Mouse (Mus musculus) ES-Bruce4 (cell line): ENCODE measurements around the gene Csrnp1. TPM values are rescaled to one million over a fixed set of nuclear protein-coding genes. Genes with fewer than 3 reads are reported as not detected.

Experiments
- H3K27ac ChIP-seq: 2 replicates; pipeline ENCODE4 v1.5.1; 2012; ENCODE audit warnings: low read length, inconsistent platforms; ENCODE audit not compliant: insufficient read depth
- H3K27me3 ChIP-seq: 2 replicates; pipeline ENCODE4 v1.6.1; 2012; ENCODE audit warnings: mild to moderate bottlenecking, low read length, inconsistent platforms; ENCODE audit not compliant: control insufficient read depth, poor library complexity, insufficient read depth, severe bottlenecking
- H3K36me3 ChIP-seq: 2 replicates; pipeline ENCODE4 v1.6.1; 2012; ENCODE audit warnings: inconsistent platforms, mild to moderate bottlenecking, low read length, moderate library complexity; ENCODE audit not compliant: control insufficient read depth, poor library complexity, insufficient read depth, severe bottlenecking
- H3K4me1 ChIP-seq: one replicate; pipeline ENCODE4 v1.8.1; 2011; ENCODE audit warnings: low read length; ENCODE audit not compliant: control insufficient read depth, insufficient read depth
- H3K4me3 ChIP-seq: 2 replicates; pipeline ENCODE4 v1.5.1; 2011; ENCODE audit warnings: low read depth, mild to moderate bottlenecking, low read length
- H3K9ac ChIP-seq: 2 replicates; pipeline ENCODE4 v1.6.1; 2012; ENCODE audit warnings: low read depth, mild to moderate bottlenecking, inconsistent platforms; ENCODE audit not compliant: poor library complexity, severe bottlenecking
- H3K9me3 ChIP-seq: replicated peaks from 2 replicates; pipeline ENCODE4 v1.6.1; 2012; ENCODE audit warnings: mild to moderate bottlenecking, low read length, inconsistent platforms; ENCODE audit not compliant: control insufficient read depth, poor library complexity, insufficient read depth, severe bottlenecking
- CTCF ChIP-seq: IDR thresholded peaks from one replicate; pipeline ENCODE4 v1.8.1; 2011; ENCODE audit warnings: low read depth, low read length
- EP300 ChIP-seq: IDR thresholded peaks from 2 replicates; pipeline ENCODE4 v1.6.1; 2011; ENCODE audit warnings: low read depth, low read length; ENCODE audit not compliant: insufficient read depth
- POLR2A ChIP-seq: IDR thresholded peaks from one replicate; pipeline ENCODE4 v1.8.1; 2011; ENCODE audit warnings: low read length; ENCODE audit not compliant: insufficient read depth
- polyA plus RNA-seq: library from polyadenylated mRNA; stranded (reverse); fragments of >200 nt; gene quantifications from 2 replicates; pipeline ENCODE4 v1.2.4, GENCODE M21; 2011; ENCODE audit warnings: low read depth; ENCODE audit not compliant: missing spikeins, insufficient read depth, insufficient read length

The Csrnp1 gene
- polyA plus RNA-seq, 1 experiment: 28.4 TPM

DNA sequence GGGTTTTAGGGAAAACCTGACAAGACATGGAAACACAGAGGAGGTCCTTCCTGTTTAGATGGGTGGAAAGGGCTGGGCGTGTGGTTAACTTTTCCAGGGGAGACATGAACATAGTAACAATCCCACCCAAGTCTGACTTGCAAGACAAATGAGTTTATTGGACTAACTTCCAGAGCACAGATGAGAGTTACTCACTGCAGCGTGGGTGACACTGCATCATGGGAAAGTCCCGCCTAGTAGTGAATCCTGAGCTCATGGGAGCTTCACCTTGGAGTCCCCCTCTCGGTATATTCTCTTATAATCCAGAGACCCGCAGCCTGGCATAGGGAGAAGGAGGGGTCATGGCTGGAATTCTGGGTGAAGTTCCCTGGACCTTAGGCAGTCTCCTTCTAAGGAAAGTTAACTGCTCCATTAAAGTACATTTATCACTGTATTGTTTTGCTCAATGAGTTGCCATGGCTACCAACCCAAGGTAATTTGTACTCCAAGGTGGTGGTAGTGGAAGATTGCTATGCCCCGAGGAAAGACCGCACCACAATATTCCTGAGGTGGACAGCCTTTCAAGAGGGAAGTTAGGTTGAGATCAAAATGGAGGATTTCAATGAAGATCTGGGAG, 24.9 kb upstream of the Csrnp1 start:
- no peaks in the 10 kb centered on the region for H3K9me3 ChIP-seq
- no peak overlapping the region for H3K27ac ChIP-seq
- no peak for TF ChIP-seq EP300
- TF ChIP-seq POLR2A: no peak
- TF ChIP-seq CTCF: no peak
- no peaks in the 10 kb centered on the region for H3K36me3 ChIP-seq
- no peak overlapping the region for H3K9ac ChIP-seq
- no peaks in the 10 kb centered on the region for H3K27me3 ChIP-seq
- peaks cover 4% of the 10 kb centered on the region for H3K4me1 ChIP-seq
- no peak overlapping the region for H3K4me3 ChIP-seq

DNA sequence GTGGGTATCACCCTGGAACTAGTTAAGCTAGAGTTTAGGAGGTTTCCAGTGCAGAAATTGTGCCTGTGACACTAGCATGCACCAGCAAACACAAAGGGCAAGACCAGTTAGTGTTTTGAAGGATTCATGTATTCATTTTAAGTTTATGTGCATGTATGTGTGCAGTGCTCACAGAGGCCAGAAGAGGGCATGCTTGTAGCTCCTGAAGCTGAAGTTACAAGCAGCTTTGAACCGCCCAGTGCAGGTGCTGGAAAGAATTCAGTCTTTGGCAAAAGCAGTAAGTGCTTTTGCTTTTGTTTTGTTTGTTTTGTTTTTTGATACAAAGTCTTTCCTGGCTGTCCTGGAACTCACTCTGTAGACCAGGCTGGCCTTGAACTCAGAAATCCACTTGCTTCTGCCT, 23.4 kb upstream of the Csrnp1 start:
- H3K27ac ChIP-seq: no peak overlapping the region
- H3K4me1 ChIP-seq: peaks cover 7% of the 10 kb centered on the region
- H3K9ac ChIP-seq: no peak overlapping the region
- TF ChIP-seq CTCF: no peak
- TF ChIP-seq EP300: no peak
- no peak for TF ChIP-seq POLR2A
- no peaks in the 10 kb centered on the region for H3K36me3 ChIP-seq
- no peaks in the 10 kb centered on the region for H3K27me3 ChIP-seq
- no peaks in the 10 kb centered on the region for H3K9me3 ChIP-seq
- H3K4me3 ChIP-seq: no peak overlapping the region

DNA sequence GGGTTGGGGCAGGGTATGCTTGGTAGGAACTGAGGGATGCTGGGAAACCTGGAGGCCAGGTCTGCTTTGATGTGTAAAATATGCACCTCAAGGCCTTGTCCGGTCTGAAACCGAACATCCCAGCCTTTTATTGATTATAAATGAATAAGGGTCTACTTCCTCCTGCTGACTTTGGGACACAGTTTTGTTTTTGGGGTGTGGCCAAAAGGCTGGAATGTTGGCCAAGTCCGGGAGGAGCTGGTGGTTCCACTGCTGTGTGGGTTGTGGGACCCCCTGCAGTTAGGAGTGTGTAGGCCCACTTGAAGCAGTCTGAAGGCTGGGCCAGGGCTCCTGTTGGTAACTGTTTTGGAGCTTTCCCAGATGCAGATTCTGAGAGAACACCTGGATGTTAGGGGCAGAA, 21.5 kb upstream of the Csrnp1 start:
- peaks cover 5% of the 10 kb centered on the region for H3K4me1 ChIP-seq
- H3K27me3 ChIP-seq: no peaks in the 10 kb centered on the region
- H3K36me3 ChIP-seq: no peaks in the 10 kb centered on the region
- no peak overlapping the region for H3K9ac ChIP-seq
- H3K27ac ChIP-seq: peak overlapping the region; percentile 94
- no peaks in the 10 kb centered on the region for H3K9me3 ChIP-seq
- no peak overlapping the region for H3K4me3 ChIP-seq
- TF ChIP-seq CTCF (no peak), EP300 (peak; percentile 75), POLR2A (no peak)

DNA sequence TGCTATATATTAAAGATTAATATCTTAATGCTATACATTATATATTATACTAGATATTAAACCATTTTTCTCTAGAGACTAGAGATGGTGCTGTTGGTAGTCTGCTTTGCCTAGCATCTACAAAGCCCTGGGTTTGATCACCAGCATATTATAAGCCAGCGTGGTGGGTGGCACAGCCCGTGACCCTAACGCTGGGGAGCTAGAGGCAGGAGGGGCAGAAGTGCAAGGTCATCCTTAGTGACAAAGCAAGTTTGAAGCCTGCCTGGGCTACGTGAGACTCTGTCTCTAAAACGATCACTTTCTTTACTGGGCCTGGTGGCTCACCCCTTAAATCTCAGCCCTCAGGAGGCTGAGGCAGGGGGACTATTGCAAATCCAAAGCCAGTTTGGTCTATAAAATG, 18.4 kb upstream of the Csrnp1 start:
- peaks cover 5% of the 10 kb centered on the region for H3K4me1 ChIP-seq
- H3K27me3 ChIP-seq: no peaks in the 10 kb centered on the region
- H3K4me3 ChIP-seq: no peak overlapping the region
- TF ChIP-seq POLR2A (no peak), EP300 (peak; percentile 68; the same call in 1 of the 2 replicates)
- H3K9ac ChIP-seq: peak overlapping the region; percentile 73
- no peaks in the 10 kb centered on the region for H3K9me3 ChIP-seq
- H3K36me3 ChIP-seq: no peaks in the 10 kb centered on the region
- H3K27ac ChIP-seq: peak overlapping the region; percentile 90

DNA sequence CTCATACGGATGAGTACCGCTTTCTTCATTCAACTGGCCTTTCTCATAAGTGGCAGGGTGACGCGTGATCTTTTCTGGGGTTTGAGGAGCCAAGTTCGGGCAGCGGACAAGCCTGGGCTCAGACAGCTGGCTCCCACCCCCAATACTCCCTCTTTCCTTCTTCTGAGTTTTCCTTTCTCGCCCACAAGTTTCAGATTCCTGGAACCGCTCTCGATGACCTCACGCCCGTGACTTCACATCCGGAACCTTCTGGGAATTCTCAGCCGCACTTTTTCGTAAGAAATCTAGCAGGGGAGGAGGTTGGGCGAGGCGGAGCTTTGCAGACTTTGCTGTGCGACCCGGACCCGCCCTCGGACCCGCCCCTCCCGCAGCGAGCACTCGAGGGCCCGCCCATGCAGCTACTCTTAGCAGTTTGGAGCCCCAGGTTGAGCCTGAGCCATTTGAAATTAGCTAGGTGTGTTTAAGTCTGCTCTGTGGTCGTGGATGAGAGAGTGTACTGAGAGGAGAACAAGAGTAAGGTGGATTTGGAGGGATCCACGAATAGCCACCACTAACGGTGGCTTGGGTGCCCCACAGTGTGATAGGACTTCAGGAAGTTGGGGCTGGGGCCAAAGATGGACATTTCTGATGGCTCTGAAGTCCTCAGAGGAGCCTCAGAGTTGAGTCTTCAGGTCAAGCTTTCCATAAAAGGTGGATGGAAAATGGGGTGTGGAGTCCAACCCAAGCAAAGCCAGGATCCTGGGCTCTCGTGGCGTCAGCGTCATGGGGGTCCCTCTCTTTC, 17.7 kb upstream of the Csrnp1 start:
- TF ChIP-seq EP300: 0 out of 2 replicates have a peak, but pooled peaks have one; percentile 30
- TF ChIP-seq POLR2A: peak; percentile 25
- TF ChIP-seq CTCF: no peak
- H3K4me1 ChIP-seq: peaks cover 5% of the 10 kb centered on the region
- H3K27ac ChIP-seq: peak overlapping the region; percentile 88

DNA sequence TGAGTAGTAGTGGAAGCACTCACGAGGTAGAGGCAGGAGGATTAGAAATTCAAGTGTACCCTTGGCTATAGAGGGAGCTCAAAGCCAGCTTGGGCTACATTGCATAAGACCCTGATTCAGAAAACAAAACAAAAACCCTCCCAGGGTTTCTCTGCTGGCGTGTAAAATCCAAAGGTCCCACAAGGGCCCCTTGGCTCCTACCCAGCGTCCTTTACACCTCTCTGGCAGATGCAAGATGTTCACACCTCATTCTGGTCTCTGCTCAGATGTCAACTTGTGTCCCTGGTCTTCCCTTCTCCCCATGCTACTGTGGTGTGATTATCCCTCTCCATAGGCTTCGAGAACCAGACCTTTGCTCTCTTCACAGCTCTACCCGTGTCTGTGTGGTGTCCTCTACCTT, 16.3 kb upstream of the Csrnp1 start:
- Histone ChIP-seq H3K27ac (no peak overlapping the region), H3K27me3 (no peaks in the 10 kb centered on the region), H3K9ac (peak overlapping the region; percentile 73; the same call in 1 of the 2 replicates), H3K4me3 (no peak overlapping the region), H3K36me3 (no peaks in the 10 kb centered on the region), H3K4me1 (peaks cover 5% of the 10 kb centered on the region), H3K9me3 (no peaks in the 10 kb centered on the region)
- TF ChIP-seq CTCF: no peak
- no peak for TF ChIP-seq POLR2A
- TF ChIP-seq EP300: no peak

More for the DNA sequence above, 17.7 kb upstream of the Csrnp1 start:
- Histone ChIP-seq H3K9me3 (no peaks in the 10 kb centered on the region), H3K9ac (peak overlapping the region; percentile 73), H3K36me3 (no peaks in the 10 kb centered on the region), H3K4me3 (peak overlapping the region; percentile 73), H3K27me3 (no peaks in the 10 kb centered on the region)
